Mouse (Mus musculus) liver, embryonic 14.5 days (tissue): Measurements from ENCODE around the gene Dnmt3b. TPM values are rescaled to one million over a fixed set of nuclear protein-coding genes. Genes with fewer than 3 reads are reported as not detected.
"Not testable (repeated sequence)": the region's sequence is repeated elsewhere in the genome, so short reads cannot be mapped to it uniquely, and the experiment has no call there.

Experiments used
- ATAC-seq: fragments of 200-750 bp; cut with Nextera tagmentation; 2 replicates; pipeline ENCODE4 v1.8.0; 2017; ENCODE audit warnings: moderate number of reproducible peaks, mild to moderate bottlenecking, moderate library complexity; ENCODE audit not compliant: insufficient read depth
- DNase-seq, 3 experiments: peaks; one replicate each; pipeline ENCODE4 v3.0.0-alpha.2; 2012 to 2013; ENCODE audit warnings: low read depth in 3 of 3, low spot score in 3 of 3
- H3K27ac ChIP-seq: fragments of 300-500 bp; sonication (generic); 2 replicates; pipeline ENCODE4 v1.5.1; 2014; ENCODE audit warnings: moderate library complexity, mild to moderate bottlenecking, control low read depth, inconsistent platforms
- H3K27me3 ChIP-seq: fragments of 300-500 bp; sonication (generic); 2 replicates; pipeline ENCODE4 v1.6.1; 2014; ENCODE audit warnings: mild to moderate bottlenecking, low read length, moderate library complexity; ENCODE audit not compliant: control insufficient read depth, insufficient read depth
- H3K36me3 ChIP-seq: fragments of 300-500 bp; sonication (generic); replicated peaks from 2 replicates; pipeline ENCODE4 v1.6.1; 2014; ENCODE audit warnings: low read depth; ENCODE audit not compliant: control insufficient read depth, insufficient read depth
- H3K4me1 ChIP-seq, 2 experiments: fragments of 200-500 bp in 1 of 2; fragments of 300-500 bp in 1 of 2; sonication (generic) in 1 of 2; replicated peaks; 2 replicates each; pipeline ENCODE4 v1.6.1; 2012 to 2014; ENCODE audit warnings: antibody characterized with exemption in 1 of 2, inconsistent platforms in 1 of 2, low read length in 1 of 2; ENCODE audit not compliant: control insufficient read depth in 2 of 2, insufficient read depth in 2 of 2
- H3K4me2 ChIP-seq: fragments of 300-500 bp; sonication (generic); 2 replicates; pipeline ENCODE4 v1.6.1; 2014; ENCODE audit warnings: low read depth, mild to moderate bottlenecking, control low read depth, moderate library complexity
- H3K4me3 ChIP-seq, 2 experiments: fragments of 200-500 bp in 1 of 2; fragments of 300-500 bp in 1 of 2; sonication (generic) in 1 of 2; 2 replicates each; pipeline ENCODE4 v1.5.1; 2012 to 2014; ENCODE audit warnings: low read depth in 2 of 2, low read length in 2 of 2, mild to moderate bottlenecking in 2 of 2, control low read depth in 1 of 2, inconsistent platforms in 1 of 2, moderate library complexity in 1 of 2; ENCODE audit not compliant: insufficient read depth in 1 of 2
- H3K9ac ChIP-seq: fragments of 300-500 bp; sonication (generic); replicated peaks from 2 replicates; pipeline ENCODE4 v1.6.1; 2014; ENCODE audit warnings: mild to moderate bottlenecking, control low read depth, moderate library complexity
- H3K9me3 ChIP-seq: fragments of 300-500 bp; sonication (generic); 2 replicates; pipeline ENCODE4 v1.6.1; 2016; ENCODE audit warnings: low read length, mixed read lengths; ENCODE audit not compliant: control insufficient read depth
- CTCF ChIP-seq: IDR thresholded peaks from 2 replicates; pipeline ENCODE4 v1.5.1; 2016; ENCODE audit warnings: antibody characterized with exemption, low read depth, control low read depth
- EP300 ChIP-seq: IDR thresholded peaks from 2 replicates; pipeline ENCODE4 v1.6.1; 2016; ENCODE audit warnings: antibody characterized with exemption, low read depth
- WGBS: fragments of 180-500 bp; shearing (Covaris S2); extraction: QIAGEN DNeasy Blood & Tissue Kit; methylation state at CpG from one replicate; pipeline ENCODE4 v1.1.7; 2014; ENCODE audit not compliant: insufficient replicate concordance; 5-methylcytosine and 5-hydroxymethylcytosine counted together
- polyA plus RNA-seq, 2 experiments: library from polyadenylated mRNA; depleted of rRNA in 1 of 2; stranded (reverse) in 1 of 2; unstranded in 1 of 2; fragments of >200 nt; fragmentation: Nextera tagmentation in 1 of 2; extraction: Ambion mirVana in 1 of 2; gene quantifications; 2 replicates each; pipeline versions ENCODE4 v1.2.1 to v1.2.3; 2012 to 2014

The Dnmt3b gene
- polyA plus RNA-seq, 2 experiments = 2.8 to 4.1 TPM

GRCm38 (mm10) chr2:153703389-153703788 is 54.1 kb downstream of the Dnmt3b start:
- TF ChIP-seq CTCF (no peak), EP300 (no peak)
- ATAC-seq = no peak

GRCm38 (mm10) chr2:153710701-153711330 is 61.6 kb downstream of the Dnmt3b start:
- no peaks in the 10 kb centered on the region for H3K9me3 ChIP-seq
- H3K9ac ChIP-seq = no peak overlapping the region
- no peak for TF ChIP-seq EP300
- TF ChIP-seq CTCF = peak; percentile 81
- 38% methylated on average over 8 of the region's 8 CpGs for WGBS
- H3K36me3 ChIP-seq = no peaks in the 10 kb centered on the region
- H3K27me3 ChIP-seq = no peaks in the 10 kb centered on the region
- no peak overlapping the region for H3K4me3 ChIP-seq
- no peak overlapping the region for H3K27ac ChIP-seq
- ATAC-seq = peak; percentile 51; the same call in 1 of the 2 replicates
- peak in 2 of 3 experiments; percentile 24 to 36 for DNase-seq
- H3K4me1 ChIP-seq = peaks cover 0 to 12% of the 10 kb centered on the region in 2 experiments; a peak in 2 of 4 replicates
- H3K4me2 ChIP-seq = no peak overlapping the region

More at GRCm38 (mm10) chr2:153703389-153703788, 54.1 kb downstream of the Dnmt3b start:
- H3K27me3 ChIP-seq = no peaks in the 10 kb centered on the region
- H3K27ac ChIP-seq = no peak overlapping the region
- no peak overlapping the region for H3K9ac ChIP-seq
- no peak overlapping the region for H3K4me2 ChIP-seq
- no peaks in the 10 kb centered on the region for H3K9me3 ChIP-seq
- WGBS = 55% methylated on average over 6 of the region's 6 CpGs
- H3K4me1 ChIP-seq = no peaks in the 10 kb centered on the region
- DNase-seq = no peak
- H3K4me3 ChIP-seq = no peak overlapping the region
- H3K36me3 ChIP-seq = no peaks in the 10 kb centered on the region

DNA sequence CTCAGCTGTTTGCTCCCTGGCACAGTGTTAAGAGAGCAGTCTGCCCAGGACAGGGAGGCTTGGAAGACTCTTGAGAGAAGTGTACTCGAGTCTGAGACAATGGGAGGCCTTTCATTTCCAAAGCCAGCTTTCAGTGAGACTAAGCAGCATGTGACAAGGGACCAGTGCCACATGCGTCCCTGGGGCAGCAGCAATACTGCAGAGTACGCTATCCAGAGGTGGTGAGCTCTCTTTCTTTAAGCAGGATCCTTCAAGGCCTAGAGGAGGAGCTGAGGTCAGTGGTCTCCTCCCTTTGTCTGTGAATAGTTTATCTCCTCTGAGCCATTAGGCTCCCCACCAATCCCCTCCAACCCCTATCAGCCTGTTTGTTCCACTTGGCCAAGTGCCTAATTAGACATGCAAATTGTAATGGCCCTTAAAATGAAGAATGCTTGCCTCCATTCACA is 63.4 kb downstream of the Dnmt3b start:
- Histone ChIP-seq H3K36me3 (no peaks in the 10 kb centered on the region), H3K4me2 (no peak overlapping the region), H3K4me3 (no peak overlapping the region), H3K4me1 (peaks cover 0 to 12% of the 10 kb centered on the region in 2 experiments; a peak in 2 of 4 replicates), H3K27me3 (no peaks in the 10 kb centered on the region), H3K9me3 (no peaks in the 10 kb centered on the region), H3K9ac (no peak overlapping the region), H3K27ac (no peak overlapping the region)
- ATAC-seq (peak; percentile 77), DNase-seq (peak in 1 of 3 experiments; percentile 15)
- TF ChIP-seq EP300 (0 out of 2 replicates have a peak, but pooled peaks have one; percentile 28), CTCF (no peak)
- 35% methylated on average over 3 of the region's 3 CpGs for WGBS

- H3K9me3 ChIP-seq = no peaks in the 10 kb centered on the region
- 56% methylated on average over 4 of the region's 4 CpGs for WGBS
These were observed 64.0 kb downstream of the Dnmt3b start for GRCm38 (mm10) chr2:153713227-153713626.

GRCm38 (mm10) chr2:153717861-153718260 is 68.6 kb downstream of the Dnmt3b start:
- H3K4me3 ChIP-seq, H3K9me3 ChIP-seq, DNase-seq, H3K9ac ChIP-seq, H3K27ac ChIP-seq, H3K27me3 ChIP-seq, H3K36me3 ChIP-seq: not testable (repeated sequence)
- peak; percentile 52; the same call in 1 of the 2 replicates for TF ChIP-seq EP300
- peak overlapping the region; percentile 8; the same call in 1 of the 2 replicates for H3K4me2 ChIP-seq
- H3K4me1 ChIP-seq = peaks cover 2 to 21% of the 10 kb centered on the region in 2 experiments; a peak in 3 of 4 replicates
- WGBS = 12% methylated on average over 3 of the region's 3 CpGs
- ATAC-seq = peak; percentile 88

More at GRCm38 (mm10) chr2:153713227-153713626, 64.0 kb downstream of the Dnmt3b start:
- no peak overlapping the region for H3K27ac ChIP-seq
- H3K36me3 ChIP-seq = no peaks in the 10 kb centered on the region
- TF ChIP-seq EP300 = no peak
- no peak for TF ChIP-seq CTCF
- no peak for DNase-seq
- ATAC-seq = no peak
- H3K27me3 ChIP-seq = no peaks in the 10 kb centered on the region
- H3K4me2 ChIP-seq = no peak overlapping the region
- peaks cover 0 to 16% of the 10 kb centered on the region in 2 experiments; a peak in 2 of 4 replicates for H3K4me1 ChIP-seq
- H3K4me3 ChIP-seq = no peak overlapping the region
- H3K9ac ChIP-seq = no peak overlapping the region
